Mouse (Mus musculus): Measurements from ENCODE around the gene Hsd17b1. TPM values are rescaled to one million over a fixed set of nuclear protein-coding genes. Genes with fewer than 3 reads are reported as not detected.

The Hsd17b1 gene
- under 1 TPM in 1 of 2 experiments, not detected in 1; 0.52 TPM for polyA plus RNA-seq (2017; shearing (Covaris generic))

DNA sequence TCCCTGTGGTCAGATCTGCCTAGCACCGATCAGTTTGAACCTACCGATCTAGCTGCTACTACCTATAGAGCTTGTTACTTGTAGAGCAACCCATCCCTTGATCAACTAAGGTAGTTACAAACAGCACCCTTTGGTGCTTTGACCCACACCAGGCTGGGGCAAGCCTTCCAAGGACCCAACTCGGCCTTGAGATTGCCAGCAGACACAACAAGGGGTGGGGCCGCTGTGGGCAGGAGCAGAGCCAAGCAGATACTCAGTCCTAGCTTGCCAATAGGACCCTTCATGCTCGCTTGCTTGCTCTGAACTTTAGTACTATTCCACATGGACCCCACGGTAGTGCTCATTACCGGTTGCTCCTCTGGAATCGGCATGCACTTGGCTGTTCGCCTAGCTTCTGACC, at the start of gene Hsd17b1:
Hsd17b1 (plus strand) TSS at position 291 of the 400 bp plus-strand sequence.

DNA sequence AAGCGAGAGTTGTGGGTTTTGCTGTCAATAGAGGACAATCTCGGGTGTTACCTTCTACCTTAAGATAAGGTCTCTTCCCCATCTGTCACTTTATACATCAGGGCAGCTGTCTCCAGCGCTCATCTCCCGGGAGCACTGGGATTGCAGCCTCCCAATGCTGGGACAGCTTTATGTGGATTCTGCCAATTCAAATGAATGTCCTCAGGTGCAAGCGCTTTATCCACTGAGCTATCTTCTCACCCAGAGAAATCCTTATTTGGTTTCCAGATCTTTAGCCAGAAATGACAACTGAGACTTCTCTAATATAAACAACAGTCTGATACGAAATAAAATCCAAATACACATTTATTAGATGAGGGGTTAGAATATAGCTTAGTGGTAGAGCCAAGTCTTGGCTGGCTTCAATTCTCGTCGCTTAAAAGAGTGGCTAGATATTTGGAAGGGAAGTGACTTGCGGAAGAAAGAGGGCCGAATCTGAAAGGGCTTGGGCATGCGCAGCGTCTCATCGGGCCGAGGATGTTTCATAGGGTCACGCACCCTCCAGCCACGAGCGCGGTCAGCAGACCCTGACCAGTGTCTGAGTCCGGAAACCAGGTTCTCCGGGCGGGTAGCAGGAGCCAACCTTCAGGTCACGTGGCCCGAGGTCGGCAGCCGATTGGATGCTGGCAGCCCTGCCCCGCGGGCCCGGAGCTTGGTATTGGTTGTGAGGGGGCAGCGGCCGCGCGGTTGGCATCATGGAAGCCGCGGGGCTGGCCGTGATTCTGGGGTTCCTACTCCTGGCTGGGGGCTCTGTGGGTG, 8.6 kb upstream of the Hsd17b1 start, which contains the start of gene Naglu:
Naglu (plus strand) TSS at position 622 of the 798 bp plus-strand sequence.

DNA sequence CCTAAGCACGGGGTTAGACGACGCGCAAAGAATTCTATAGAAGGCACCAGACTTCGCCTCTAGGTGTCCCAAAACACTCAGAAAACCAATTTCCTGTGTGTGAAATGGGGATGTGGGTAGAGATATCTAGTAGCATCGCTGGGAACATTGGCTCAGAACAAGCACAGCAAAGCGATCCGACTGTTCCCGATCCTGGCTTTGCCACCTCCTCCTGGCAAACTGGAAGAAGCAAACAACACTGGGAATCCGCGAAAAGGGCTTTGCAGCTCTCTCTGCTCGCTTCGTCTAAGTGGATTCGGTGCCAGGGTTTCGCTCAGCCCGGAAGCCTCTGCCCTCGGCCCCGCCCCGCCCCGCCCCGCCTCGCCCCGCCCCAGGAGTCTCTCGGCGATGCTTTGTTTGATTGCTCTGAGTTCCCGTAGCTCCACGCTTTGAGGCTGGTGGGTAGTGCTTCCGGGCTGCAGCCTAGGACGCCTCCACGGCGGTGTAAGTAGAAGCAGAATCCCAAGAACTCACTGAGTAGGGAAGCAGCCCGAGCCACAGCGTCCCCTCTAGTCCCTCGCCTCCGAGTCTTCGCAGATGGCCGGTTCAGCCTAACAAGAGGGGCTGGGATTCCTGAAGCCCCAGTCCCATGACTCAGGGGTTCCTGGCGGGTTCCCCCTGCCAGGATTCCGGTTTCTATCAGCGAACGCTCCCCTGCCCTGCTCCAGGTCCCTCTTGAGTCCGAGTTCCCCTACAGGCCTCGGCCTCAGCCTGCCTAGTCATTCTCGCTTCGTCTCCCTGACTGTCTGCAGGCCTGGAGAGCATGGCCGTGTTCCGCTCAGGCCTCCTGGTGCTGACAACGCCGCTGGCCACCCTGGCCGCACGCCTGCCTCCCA, 4.2 kb downstream of the Hsd17b1 start, which contains the start of gene Coasy:
Coasy (plus strand) TSS at position 358 of the 875 bp plus-strand sequence.

DNA sequence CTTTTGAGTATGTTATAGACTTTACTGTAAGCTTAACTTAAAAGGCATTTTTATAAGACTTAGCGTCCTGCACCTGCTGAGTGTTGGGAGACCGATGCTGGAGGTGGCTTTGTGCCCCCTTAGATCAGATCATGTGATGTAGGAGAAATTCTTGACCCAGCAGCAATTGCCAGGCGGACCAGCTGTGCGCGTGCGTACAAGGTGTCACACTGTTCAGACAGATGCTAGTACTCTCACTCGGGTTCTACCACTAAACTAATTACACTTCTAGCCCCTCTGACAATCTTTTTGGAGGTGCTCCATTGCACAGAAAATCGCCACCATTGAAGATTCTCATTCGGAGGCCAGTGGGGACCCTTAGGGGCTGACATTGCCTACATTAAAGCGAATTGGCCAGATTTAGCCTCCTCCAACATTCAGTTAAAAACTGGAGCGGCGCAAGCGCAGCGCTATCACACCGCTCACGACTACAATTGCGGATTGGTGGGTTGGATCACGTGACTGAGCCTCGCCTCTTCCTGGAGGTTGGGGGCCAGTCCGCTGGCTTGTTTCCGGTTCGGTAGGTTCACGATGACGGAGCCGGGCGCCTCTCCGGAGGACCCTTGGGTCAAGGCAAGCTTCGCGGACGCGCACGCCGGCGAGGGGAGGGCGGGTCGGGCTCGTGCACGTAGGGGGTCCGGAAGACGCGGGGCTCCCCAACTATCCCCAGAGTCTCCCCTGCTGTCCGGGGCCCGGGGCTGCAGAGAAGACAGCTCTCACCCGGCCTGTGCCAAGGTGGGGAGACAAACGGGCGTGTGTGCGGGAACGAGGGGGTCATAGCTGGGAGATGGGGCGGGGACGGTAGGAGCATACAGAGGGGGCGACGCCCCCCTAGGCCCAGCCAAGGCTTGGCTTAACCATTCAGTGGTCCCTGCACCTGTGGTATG, 8.8 kb downstream of the Hsd17b1 start, which contains the start of gene Mlx:
Mlx (plus strand) TSS at position 522 of the 926 bp plus-strand sequence.

DNA sequence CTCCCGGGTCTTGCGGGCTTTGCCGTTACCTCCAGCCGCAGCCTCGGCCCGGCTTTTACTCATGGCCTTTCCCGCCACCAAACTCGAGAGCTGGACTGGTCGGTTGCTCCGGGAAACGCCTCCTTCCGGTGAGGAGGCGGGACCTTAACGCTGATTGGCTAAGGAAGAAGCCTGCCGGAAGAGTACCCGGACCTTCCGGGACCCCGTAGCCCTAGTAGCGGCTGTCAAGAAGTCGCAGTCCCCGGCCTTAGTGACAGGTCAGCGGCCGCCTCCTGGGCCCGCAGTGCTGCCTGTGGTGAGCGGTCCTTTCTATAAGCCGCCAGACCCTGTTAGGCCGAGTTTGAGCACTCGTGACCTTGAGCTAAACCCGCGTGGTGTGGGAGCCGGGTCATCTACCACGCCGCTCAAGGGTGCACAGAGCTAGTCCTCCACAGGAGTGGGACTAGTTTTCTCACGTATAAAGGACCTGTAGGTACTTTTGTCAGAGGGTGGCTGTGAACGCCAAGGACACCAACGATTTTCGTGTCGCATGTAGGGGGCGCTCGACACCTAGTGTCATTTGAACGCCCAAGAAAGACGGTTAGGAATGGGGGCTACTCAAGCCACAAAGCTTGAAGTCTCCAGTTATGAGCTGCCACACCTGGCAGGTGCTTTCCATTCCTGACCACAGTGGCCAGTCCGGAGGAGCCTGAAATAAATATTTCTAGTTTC, 17.3 kb downstream of the Hsd17b1 start, which contains the start of gene Psmc3ip:
Psmc3ip (minus strand) TSS at position 123 of the 711 bp plus-strand sequence.

DNA sequence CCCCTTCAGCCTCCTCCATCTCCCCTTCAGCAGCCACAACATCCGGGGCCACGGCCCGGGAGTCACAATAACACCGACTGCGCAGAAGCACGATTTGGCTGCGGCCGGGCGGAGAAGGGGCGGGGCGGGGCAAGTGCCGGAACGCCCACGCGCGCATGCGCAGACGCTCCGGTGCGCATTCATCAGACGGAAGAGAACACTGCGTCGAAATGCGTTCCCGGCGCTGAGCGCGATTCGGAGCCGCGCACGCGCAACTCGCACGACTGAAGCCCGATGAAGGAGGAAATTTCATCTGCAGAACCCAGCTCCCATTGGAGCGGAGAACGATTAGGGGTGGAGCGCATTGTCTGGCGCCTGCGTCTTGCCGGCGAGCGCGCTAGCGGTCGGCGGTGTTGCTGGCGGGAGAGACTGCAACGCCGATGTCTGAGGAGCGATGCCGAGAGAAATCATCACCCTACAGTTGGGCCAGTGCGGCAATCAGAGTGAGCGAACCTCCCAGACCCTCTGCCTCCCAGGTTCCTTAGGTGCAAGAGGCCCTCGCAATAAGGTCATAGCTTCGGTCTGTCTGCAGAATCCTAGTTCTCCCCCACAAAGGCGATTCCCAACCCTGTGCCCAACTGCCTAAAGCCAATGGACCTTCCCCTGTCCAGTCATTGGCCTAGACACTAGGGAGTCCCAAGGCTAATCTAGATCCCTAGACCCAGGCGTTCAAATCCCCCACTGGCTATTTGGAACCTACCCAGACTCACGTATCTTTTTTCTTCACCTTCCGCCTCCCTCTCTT, 41.7 kb downstream of the Hsd17b1 start, which contains the start of the genes Retreg3 and Tubg1:
Retreg3 (minus strand) TSS at position 133 of the 784 bp plus-strand sequence.
Tubg1 (plus strand) TSS at position 178 of the 784 bp plus-strand sequence.

Other genes with a start within 250 kb of the Hsd17b1 start
- gene Stat5b, start 227.7 kb upstream of the Hsd17b1 start, polyA plus RNA-seq (2017; shearing (Covaris generic)) = 100 to 1,000 TPM in 1 of 2 experiments, 10 to 100 TPM in 1; 92.0 to 154 TPM
- 10 to 100 TPM; 75.2 to 88.1 TPM for gene Stat5a, start 219.1 kb upstream of the Hsd17b1 start, polyA plus RNA-seq (2017; shearing (Covaris generic))
- gene Stat3, start 138.9 kb upstream of the Hsd17b1 start, polyA plus RNA-seq (2017; shearing (Covaris generic)) = 100 to 1,000 TPM; 167 to 244 TPM
- not detected for gene Cavin1, start 107.5 kb upstream of the Hsd17b1 start, polyA plus RNA-seq (2017; shearing (Covaris generic))
- gene Atp6v0a1, start 69.0 kb upstream of the Hsd17b1 start, polyA plus RNA-seq (2017; shearing (Covaris generic)) = 10 to 100 TPM in 1 of 2 experiments, 1 to 10 TPM in 1; 6.1 to 13.6 TPM
- gene Naglu, start 8.4 kb upstream of the Hsd17b1 start, polyA plus RNA-seq (2017; shearing (Covaris generic)) = 10 to 100 TPM; 18.9 to 25.9 TPM
- gene Coasy, start 4.2 kb downstream of the Hsd17b1 start, polyA plus RNA-seq (2017; shearing (Covaris generic)) = 10 to 100 TPM; 32.3 to 36.4 TPM
- gene Mlx, start 8.9 kb downstream of the Hsd17b1 start, polyA plus RNA-seq (2017; shearing (Covaris generic)) = 10 to 100 TPM; 90.2 to 93.1 TPM
- gene Psmc3ip, start 17.0 kb downstream of the Hsd17b1 start, polyA plus RNA-seq (2017; shearing (Covaris generic)) = 1 to 10 TPM; 7.1 to 8.4 TPM
- gene Retreg3, start 41.5 kb downstream of the Hsd17b1 start, polyA plus RNA-seq (2017; shearing (Covaris generic)) = 10 to 100 TPM; 61.6 to 75.9 TPM
- 10 to 100 TPM; 31.0 to 43.3 TPM for gene Tubg1, start 41.5 kb downstream of the Hsd17b1 start, polyA plus RNA-seq (2017; shearing (Covaris generic))
- 1 to 10 TPM in 1 of 2 experiments, under 1 TPM in 1; 0.48 to 2.5 TPM for gene Tubg2, start 77.5 kb downstream of the Hsd17b1 start, polyA plus RNA-seq (2017; shearing (Covaris generic))
- gene Cntnap1, start 92.1 kb downstream of the Hsd17b1 start, polyA plus RNA-seq (2017; shearing (Covaris generic)) = under 1 TPM; 0.17 to 0.28 TPM
- gene Plekhh3, start 92.9 kb downstream of the Hsd17b1 start, polyA plus RNA-seq (2017; shearing (Covaris generic)) = 1 to 10 TPM in 1 of 2 experiments, under 1 TPM in 1; 0.61 to 1.3 TPM
- gene Ccr10, start 97.0 kb downstream of the Hsd17b1 start, polyA plus RNA-seq (2017; shearing (Covaris generic)) = 10 to 100 TPM in 1 of 2 experiments, under 1 TPM in 1; 0.92 to 15.6 TPM
- 10 to 100 TPM; 43.0 to 68.3 TPM for gene Ezh1, start 148.1 kb downstream of the Hsd17b1 start, polyA plus RNA-seq (2017; shearing (Covaris generic))
- gene Ramp2, start 167.6 kb downstream of the Hsd17b1 start, polyA plus RNA-seq (2017; shearing (Covaris generic)) = under 1 TPM; 0.41 to 0.55 TPM
- gene Vps25, start 175.3 kb downstream of the Hsd17b1 start, polyA plus RNA-seq (2017; shearing (Covaris generic)) = 100 to 1,000 TPM; 156 to 177 TPM
- 1 to 10 TPM; 1.3 to 5.1 TPM for gene Wnk4, start 182.2 kb downstream of the Hsd17b1 start, polyA plus RNA-seq (2017; shearing (Covaris generic))
- 1 to 10 TPM in 1 of 2 experiments, under 1 TPM in 1; 0.41 to 1.2 TPM for gene Cntd1, start 200.6 kb downstream of the Hsd17b1 start, polyA plus RNA-seq (2017; shearing (Covaris generic))
- 100 to 1,000 TPM; 101 to 118 TPM for gene Coa3, start 200.7 kb downstream of the Hsd17b1 start, polyA plus RNA-seq (2017; shearing (Covaris generic))
- 100 to 1,000 TPM; 223 to 228 TPM for gene Becn1, start 223.9 kb downstream of the Hsd17b1 start, polyA plus RNA-seq (2017; shearing (Covaris generic))
- 100 to 1,000 TPM; 157 to 201 TPM for gene Psme3, start 237.8 kb downstream of the Hsd17b1 start, polyA plus RNA-seq (2017; shearing (Covaris generic))
- gene Aoc2, start 246.7 kb downstream of the Hsd17b1 start, polyA plus RNA-seq (2017; shearing (Covaris generic)) = 1 to 10 TPM; 1.8 to 2.4 TPM

Measured in activated CD4-positive, CD25-positive, alpha-beta regulatory T cell (primary cell).